16 mouse cellular contexts compared by ENCODE assay signal in the genomic region with DNA sequence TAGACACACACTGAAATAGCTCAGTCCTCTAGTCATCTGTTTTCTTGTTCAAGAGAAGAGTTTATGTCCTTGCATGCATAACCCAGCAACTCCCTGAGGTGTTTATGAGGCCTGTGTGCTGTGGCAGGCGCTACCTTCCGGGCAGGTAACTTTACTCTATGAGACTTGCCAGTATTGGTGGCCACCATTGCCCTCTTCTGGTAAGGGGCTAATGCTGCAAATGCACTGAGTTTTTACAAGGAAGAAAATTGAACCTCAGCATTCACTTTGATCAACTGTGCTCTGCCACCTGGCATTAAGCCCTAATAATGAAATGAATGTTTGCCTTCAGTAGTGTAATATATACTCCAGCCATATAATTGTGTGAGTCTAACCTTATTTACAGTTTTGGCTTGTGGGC.
DNase-seq lines count a peak whose midpoint lies in the region; ATAC-seq and TF ChIP-seq lines count a peak whose summit lies in the region.
"Had no signal": no experiment of that assay in that cellular context is flagged by ENCODE, and none has a peak within 500 bp of the region (broad histone marks: within the 10 kb centered on the region; RNA-seq: fewer than 3 reads in every experiment).

No protein-coding gene starts in this region.

- 95% methylated on average over 2 of the region's 2 CpGs for WGBS in kidney, adult 2 months
- WGBS in kidney, embryonic 14.5 days = 86% methylated on average over 2 of the region's 2 CpGs

- no peak overlapping the region for H3K27ac ChIP-seq in kidney, adult 2 months (ENCODE audit: insufficient read depth, low read depth, low read length)
- H3K27ac ChIP-seq in kidney, embryonic 14.5 days (ENCODE audit: low read depth, low read length) = no peak overlapping the region
- H3K27ac ChIP-seq: liver, embryonic 13.5 days had no signal

- H3K4me2 ChIP-seq in kidney, embryonic 14.5 days (replicated peaks; ENCODE audit: low read depth, low read length) = no peak overlapping the region
- H3K4me2 ChIP-seq: heart, embryonic 11.5 days; liver, embryonic 13.5 days had no signal

- DNase-seq in kidney, adult 2 months = no peak
- DNase-seq in lung, postnatal 36 days = peak; percentile 17
- DNase-seq in lung, postnatal 10 days = no peak
- peak; percentile 8 for DNase-seq in R1 (ENCODE audit: low read depth, low spot score)
- no peak for DNase-seq in cerebellum, adult 11 months
- DNase-seq in right cerebral cortex, postnatal 10 days (ENCODE audit: low spot score in 2 of 2) = no peak
- DNase-seq: cerebellum, postnatal 14 days; gastrocnemius, postnatal 10 days; heart, postnatal 4 days; kidney, postnatal 10 days; liver, embryonic 13.5 days; right cerebral cortex, postnatal 25 days had no signal

- no peaks in the 10 kb centered on the region for H3K4me1 ChIP-seq in kidney, adult 2 months (ENCODE audit: control insufficient read depth, insufficient read depth, low read length)
- peaks cover 9% of the 10 kb centered on the region; the same call in 1 of the 2 replicates for H3K4me1 ChIP-seq in kidney, embryonic 14.5 days (ENCODE audit: control insufficient read depth, insufficient read depth, low read length)

- no peak for ATAC-seq in kidney, embryonic 14.5 days (ENCODE audit: low FRiP score, low TSS enrichment)
- ATAC-seq: CD4-positive, CD25-positive, alpha-beta regulatory T cell, adult 4 months; midbrain, embryonic 16.5 days had no signal

- no peaks in the 10 kb centered on the region for H3K27me3 ChIP-seq in kidney, adult 2 months (replicated peaks; ENCODE audit: control insufficient read depth, insufficient read depth, low read length)
- no peaks in the 10 kb centered on the region for H3K27me3 ChIP-seq in kidney, embryonic 14.5 days (ENCODE audit: control insufficient read depth, insufficient read depth, low read length)
- H3K27me3 ChIP-seq: liver, embryonic 13.5 days had no signal

- TF ChIP-seq CTCF in kidney, adult 2 months (conservative IDR thresholded peaks at IDR 0.05; ENCODE audit: insufficient read depth, insufficient read length, low read depth, low read length) = peak; percentile 45

- TF ChIP-seq POLR2A in kidney, adult 2 months (IDR thresholded peaks at IDR 0.05; ENCODE audit: low read depth, low read length) = no peak

- H3K36me3 ChIP-seq in kidney, adult 2 months (ENCODE audit: control insufficient read depth, insufficient read depth, low read length) = no peaks in the 10 kb centered on the region
- no peaks in the 10 kb centered on the region for H3K36me3 ChIP-seq in kidney, embryonic 14.5 days (ENCODE audit: control insufficient read depth, insufficient read depth, low read length)
- H3K36me3 ChIP-seq: liver, embryonic 13.5 days had no signal

- H3K9ac ChIP-seq in kidney, embryonic 14.5 days (ENCODE audit: low read depth, low read length) = no peak overlapping the region
- H3K9ac ChIP-seq: liver, embryonic 13.5 days had no signal

- no peak overlapping the region for H3K4me3 ChIP-seq in kidney, adult 2 months (ENCODE audit: insufficient read depth, low read depth, low read length)
- no peak overlapping the region for H3K4me3 ChIP-seq in kidney, embryonic 14.5 days (ENCODE audit: low read length)
- H3K4me3 ChIP-seq: liver, embryonic 13.5 days had no signal

- no peaks in the 10 kb centered on the region for H3K9me3 ChIP-seq in kidney, embryonic 14.5 days (ENCODE audit: control insufficient read depth, low read length)
- H3K9me3 ChIP-seq: liver, embryonic 13.5 days had no signal

Comparison
In these comparisons a context has a peak if more than half of its experiments do, and no peak if none do; other contexts are left out.
1. DNase-seq: peak in lung, postnatal 36 days (single experiment) and R1 (single experiment); none in kidney, adult 2 months (single experiment), lung, postnatal 10 days (single experiment), cerebellum, adult 11 months (single experiment) and right cerebral cortex, postnatal 10 days (0 of 2).